Mouse (Mus musculus): Measurements from ENCODE around the gene Vpreb2.
A peak's percentile ranks its signal among the peaks of the same experiment; 100 is the strongest.
"Not testable (repeated sequence)": the region's sequence is repeated elsewhere in the genome, so short reads cannot be mapped to it uniquely, and the experiment has no call there.

Vpreb2 gene

DNA sequence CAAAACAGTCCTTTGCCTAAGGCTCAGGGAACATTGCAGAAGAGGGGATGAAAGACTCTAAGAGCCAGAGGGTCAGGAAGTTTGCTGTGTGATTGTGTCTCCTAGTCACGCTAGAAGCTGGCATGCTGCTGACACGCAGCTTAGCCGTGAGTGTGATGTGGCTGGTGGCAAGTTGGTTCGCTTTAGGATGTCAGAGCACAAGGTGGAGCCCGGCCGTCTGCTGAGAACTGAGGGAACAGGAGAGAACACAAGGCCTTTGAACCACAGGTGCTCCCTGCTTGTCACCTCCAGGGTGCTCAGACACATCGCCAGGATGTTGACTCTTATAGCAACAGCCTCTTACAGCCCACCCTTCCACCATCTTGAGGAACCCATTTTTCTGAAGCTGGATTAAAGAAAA lies 18.1 kb upstream of the Vpreb2 start:
- H3K36me3 ChIP-seq (ENCODE audit: control insufficient read depth, insufficient read depth, low read length, poor library complexity, severe bottlenecking), result no peaks in the 10 kb centered on the region
- DNase-seq (ENCODE audit: low read depth, low spot score), result no peak
- no peaks in the 10 kb centered on the region for H3K27me3 ChIP-seq (ENCODE audit: control insufficient read depth, insufficient read depth, low read length, poor library complexity, severe bottlenecking)

GRCm38 (mm10) chr16:17971853-17972252 lies 8.4 kb upstream of the Vpreb2 start:
- no peaks in the 10 kb centered on the region for H3K36me3 ChIP-seq (ENCODE audit: control insufficient read depth, insufficient read depth, low read length, poor library complexity, severe bottlenecking)
- H3K27me3 ChIP-seq (ENCODE audit: control insufficient read depth, insufficient read depth, low read length, poor library complexity, severe bottlenecking), result no peaks in the 10 kb centered on the region
- no peak for DNase-seq (ENCODE audit: low read depth, low spot score)

GRCm38 (mm10) chr16:17977840-17978239 lies 2.4 kb upstream of the Vpreb2 start:
- not testable (repeated sequence) for DNase-seq (ENCODE audit: low read depth, low spot score); H3K27me3 ChIP-seq (ENCODE audit: control insufficient read depth, insufficient read depth, low read length, poor library complexity, severe bottlenecking); H3K36me3 ChIP-seq (ENCODE audit: control insufficient read depth, insufficient read depth, low read length, poor library complexity, severe bottlenecking)

DNA sequence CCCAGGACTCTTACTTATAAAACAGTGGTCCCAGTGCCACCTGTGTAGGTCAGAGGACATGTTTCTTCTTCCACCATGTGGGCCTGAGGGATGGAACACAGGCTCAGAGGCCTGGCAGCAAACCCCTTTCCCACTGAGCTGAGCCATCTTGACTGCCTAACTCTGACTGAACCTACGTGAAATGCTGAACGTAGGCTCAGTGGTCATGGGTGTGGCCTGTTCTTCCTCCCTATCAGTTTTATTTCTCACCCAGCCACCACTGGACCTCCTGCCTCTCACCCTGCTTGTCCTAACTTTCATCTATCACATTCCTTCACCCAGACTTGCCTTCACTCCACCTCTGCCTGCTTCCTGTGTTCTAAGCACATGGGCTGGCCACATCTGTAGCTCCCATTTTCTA lies 3.0 kb downstream of the Vpreb2 start:
- Histone ChIP-seq H3K36me3 (ENCODE audit: control insufficient read depth, insufficient read depth, low read length, poor library complexity, severe bottlenecking) (no peaks in the 10 kb centered on the region), H3K27me3 (ENCODE audit: control insufficient read depth, insufficient read depth, low read length, poor library complexity, severe bottlenecking) (no peaks in the 10 kb centered on the region)
- DNase-seq (ENCODE audit: low read depth, low spot score), result no peak

DNA sequence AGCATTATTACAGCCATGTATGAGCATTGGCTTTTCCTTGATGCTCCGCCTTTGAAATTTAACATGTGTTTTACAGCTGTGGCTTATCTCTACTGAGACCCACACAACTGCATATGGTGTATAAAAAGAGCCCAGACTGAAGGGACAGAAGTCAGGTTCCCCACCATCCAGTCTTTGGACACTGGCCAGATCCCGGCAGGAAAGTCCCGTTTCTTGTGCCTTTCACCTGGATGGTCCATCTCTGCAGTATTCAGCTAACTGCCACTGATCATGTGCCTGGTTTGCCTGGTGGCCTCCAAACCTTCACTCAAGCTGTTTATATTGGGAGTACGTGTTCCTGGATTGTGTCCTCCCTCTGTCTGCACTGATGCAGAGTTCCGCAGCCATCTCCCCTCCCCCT lies 4.0 kb downstream of the Vpreb2 start:
- Histone ChIP-seq H3K27me3 (ENCODE audit: control insufficient read depth, insufficient read depth, low read length, poor library complexity, severe bottlenecking) (no peaks in the 10 kb centered on the region), H3K36me3 (ENCODE audit: control insufficient read depth, insufficient read depth, low read length, poor library complexity, severe bottlenecking) (no peaks in the 10 kb centered on the region)
- DNase-seq (ENCODE audit: low read depth, low spot score), result no peak

DNA sequence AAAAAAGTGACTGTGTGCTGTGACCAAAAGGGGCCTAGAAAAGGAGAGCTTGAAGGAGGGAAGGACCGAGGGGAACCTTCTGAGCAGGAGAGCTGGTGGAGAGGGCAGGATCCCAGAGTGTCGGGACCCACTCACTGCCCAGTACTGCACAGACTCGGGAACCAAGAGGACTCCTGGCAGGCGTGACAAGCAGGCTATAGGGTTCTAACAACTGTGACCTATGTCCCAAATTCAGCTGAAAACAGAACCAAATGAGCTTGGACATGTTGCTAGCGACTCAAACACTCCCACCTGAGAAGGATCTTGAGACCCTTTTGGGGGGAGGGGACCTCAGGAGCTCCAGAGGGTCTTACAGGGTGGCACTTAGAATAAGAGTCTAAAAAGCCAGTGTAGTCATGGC lies 4.8 kb downstream of the Vpreb2 start:
- no peaks in the 10 kb centered on the region for H3K36me3 ChIP-seq (ENCODE audit: control insufficient read depth, insufficient read depth, low read length, poor library complexity, severe bottlenecking)
- no peaks in the 10 kb centered on the region for H3K27me3 ChIP-seq (ENCODE audit: control insufficient read depth, insufficient read depth, low read length, poor library complexity, severe bottlenecking)
- no peak for DNase-seq (ENCODE audit: low read depth, low spot score)

DNA sequence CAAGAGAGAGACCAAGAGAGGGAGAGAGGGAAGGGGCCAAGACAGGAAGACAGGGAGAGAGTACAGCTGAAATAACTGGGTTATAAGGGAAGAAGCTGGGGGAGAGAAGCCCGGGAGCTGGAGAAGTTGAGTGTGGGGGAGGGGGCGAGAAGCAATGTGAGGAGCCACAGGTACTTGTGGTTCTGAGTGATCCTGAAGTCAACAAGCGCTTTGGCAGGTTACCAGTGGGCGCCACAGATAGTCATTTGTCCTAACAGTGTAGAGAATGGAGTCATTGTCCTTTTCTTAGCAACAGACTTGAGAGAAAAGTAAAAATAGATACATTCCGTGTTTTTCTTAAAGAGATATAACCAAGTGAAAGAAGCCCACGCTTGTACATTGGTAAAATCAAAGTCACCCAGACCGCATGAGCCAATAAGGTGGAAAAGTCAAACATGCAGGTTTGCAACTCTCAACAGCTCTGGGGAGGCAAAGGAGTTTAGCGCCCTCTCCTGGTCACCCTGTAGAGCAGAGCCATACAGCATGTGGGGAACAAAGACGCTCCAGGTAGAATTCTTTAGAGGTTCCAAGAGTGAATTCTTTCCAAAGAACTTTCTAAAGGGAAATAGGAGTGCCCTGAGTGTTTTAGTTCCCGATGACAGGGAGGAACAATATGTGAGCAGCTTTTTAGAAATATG lies 6.4 kb downstream of the Vpreb2 start:
- peak; percentile 72 for DNase-seq (ENCODE audit: low read depth, low spot score)
- H3K36me3 ChIP-seq (ENCODE audit: control insufficient read depth, insufficient read depth, low read length, poor library complexity, severe bottlenecking), result no peaks in the 10 kb centered on the region

GRCm38 (mm10) chr16:17987703-17988102 lies 7.5 kb downstream of the Vpreb2 start:
- H3K27me3 ChIP-seq (ENCODE audit: control insufficient read depth, insufficient read depth, low read length, poor library complexity, severe bottlenecking), result no peaks in the 10 kb centered on the region
- H3K36me3 ChIP-seq (ENCODE audit: control insufficient read depth, insufficient read depth, low read length, poor library complexity, severe bottlenecking), result no peaks in the 10 kb centered on the region
- no peak for DNase-seq (ENCODE audit: low read depth, low spot score)

More for the DNA sequence above, 6.4 kb downstream of the Vpreb2 start:
- H3K27me3 ChIP-seq (ENCODE audit: control insufficient read depth, insufficient read depth, low read length, poor library complexity, severe bottlenecking), result no peaks in the 10 kb centered on the region

DNA sequence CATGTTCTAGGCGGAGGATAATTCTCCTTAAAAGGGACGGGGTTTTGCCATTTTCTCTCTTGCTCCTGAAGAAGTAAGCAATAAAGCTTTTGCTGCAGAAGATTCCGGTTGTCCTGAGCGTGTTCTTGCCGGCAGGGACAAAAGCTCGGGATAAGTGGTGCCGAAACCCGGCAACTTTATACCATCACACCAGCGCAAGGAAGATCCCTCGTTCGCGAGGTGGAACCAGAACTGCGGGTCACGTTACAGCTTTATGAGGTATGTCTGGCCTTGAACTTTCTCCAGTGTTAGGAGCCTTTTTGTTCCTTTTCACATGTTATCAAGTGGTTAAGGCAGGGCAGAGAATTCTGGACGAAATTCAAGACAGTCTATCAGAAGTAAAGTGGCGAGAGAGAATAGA lies 12.1 kb downstream of the Vpreb2 start:
- not testable (repeated sequence) for DNase-seq (ENCODE audit: low read depth, low spot score); H3K27me3 ChIP-seq (ENCODE audit: control insufficient read depth, insufficient read depth, low read length, poor library complexity, severe bottlenecking); H3K36me3 ChIP-seq (ENCODE audit: control insufficient read depth, insufficient read depth, low read length, poor library complexity, severe bottlenecking)

DNA sequence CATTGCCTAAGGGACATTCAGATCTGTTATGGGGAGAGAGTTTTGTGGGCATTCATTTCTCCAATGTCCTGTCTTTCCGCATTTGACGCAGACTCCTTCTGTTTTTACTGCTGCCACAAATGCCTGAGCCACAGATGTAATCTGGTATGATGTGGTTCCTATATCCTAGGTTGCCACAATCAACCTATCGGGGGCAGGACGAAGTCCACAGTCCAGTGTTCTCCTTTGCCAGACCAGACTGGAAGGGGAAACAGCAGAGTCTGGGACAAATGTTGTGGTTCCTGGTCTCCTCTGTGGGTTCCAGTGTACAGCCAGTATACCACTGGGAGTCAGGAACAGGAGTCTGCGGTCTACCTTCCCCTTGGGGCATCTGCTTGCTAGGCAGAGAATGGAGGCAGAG lies 19.4 kb downstream of the Vpreb2 start:
- 0 out of 2 replicates have a peak, but pooled peaks cover 1% of the 10 kb centered on the region for H3K27me3 ChIP-seq (ENCODE audit: control insufficient read depth, insufficient read depth, low read length, poor library complexity, severe bottlenecking)
- no peaks in the 10 kb centered on the region for H3K36me3 ChIP-seq (ENCODE audit: control insufficient read depth, insufficient read depth, low read length, poor library complexity, severe bottlenecking)
- DNase-seq (ENCODE audit: low read depth, low spot score), result no peak

DNA sequence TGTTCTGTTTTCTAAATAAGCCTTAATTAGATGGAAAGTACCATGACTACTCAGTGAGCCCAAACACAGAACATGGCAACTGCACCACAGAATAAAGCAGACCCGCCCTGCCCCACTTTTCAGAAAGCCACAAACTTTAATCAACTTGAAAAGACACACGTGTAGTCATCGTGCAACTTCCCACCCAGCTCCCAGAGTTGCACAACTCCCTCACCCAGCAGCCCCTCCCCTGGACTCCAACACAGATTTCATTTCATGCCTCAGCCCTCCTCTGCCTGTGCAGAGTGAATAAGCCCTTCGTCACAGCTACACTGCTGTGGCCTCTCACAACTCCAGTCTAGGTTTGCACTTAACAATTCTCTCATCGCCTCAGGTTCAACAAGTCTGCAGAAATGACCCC lies 24.4 kb downstream of the Vpreb2 start:
- H3K36me3 ChIP-seq (ENCODE audit: control insufficient read depth, insufficient read depth, low read length, poor library complexity, severe bottlenecking), result no peaks in the 10 kb centered on the region
- H3K27me3 ChIP-seq (ENCODE audit: control insufficient read depth, insufficient read depth, low read length, poor library complexity, severe bottlenecking), result no peaks in the 10 kb centered on the region
- DNase-seq (ENCODE audit: low read depth, low spot score), result no peak

DNA sequence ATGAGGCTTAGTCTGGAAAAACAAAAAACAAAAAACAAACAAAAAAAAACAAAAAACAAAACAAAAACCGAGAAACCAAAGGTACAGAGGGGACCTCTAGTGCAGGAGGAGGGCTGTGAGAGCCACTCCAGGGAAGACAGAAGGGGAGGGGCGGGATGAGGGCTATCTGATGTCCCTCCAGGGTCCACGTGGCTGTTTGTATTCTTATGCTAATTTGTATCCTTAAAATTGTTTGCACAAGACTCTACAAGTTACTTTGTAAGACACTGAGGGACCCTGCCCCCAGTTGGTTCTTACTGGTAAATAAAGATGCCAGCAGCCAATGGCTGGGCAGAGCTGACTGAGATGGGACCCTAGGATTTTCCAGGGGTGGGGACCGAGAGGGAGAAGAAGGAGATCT lies 26.9 kb downstream of the Vpreb2 start:
- H3K36me3 ChIP-seq (ENCODE audit: control insufficient read depth, insufficient read depth, low read length, poor library complexity, severe bottlenecking), result no peaks in the 10 kb centered on the region
- no peaks in the 10 kb centered on the region for H3K27me3 ChIP-seq (ENCODE audit: control insufficient read depth, insufficient read depth, low read length, poor library complexity, severe bottlenecking)
- DNase-seq (ENCODE audit: low read depth, low spot score), result no peak

DNA sequence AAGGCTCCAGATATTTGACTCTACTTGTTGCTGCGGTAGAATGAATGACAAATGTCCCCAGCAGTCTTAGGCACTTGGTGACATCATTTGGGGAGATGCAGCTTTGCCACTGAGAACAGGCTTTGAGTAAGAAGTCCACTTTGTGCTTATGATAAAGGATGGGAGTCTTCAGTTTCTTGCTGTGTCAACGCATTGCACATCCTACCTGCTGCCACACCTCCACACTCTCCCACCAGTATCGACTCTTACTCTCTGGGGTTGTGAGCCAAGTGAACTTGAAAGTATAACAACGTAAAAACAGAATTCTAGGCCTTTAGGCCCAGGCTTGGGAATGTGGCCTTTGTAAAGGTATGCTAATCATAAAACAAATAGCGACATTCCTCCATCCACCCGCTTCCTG lies 30.9 kb downstream of the Vpreb2 start:
- DNase-seq (ENCODE audit: low read depth, low spot score), result no peak
- no peaks in the 10 kb centered on the region for H3K27me3 ChIP-seq (ENCODE audit: control insufficient read depth, insufficient read depth, low read length, poor library complexity, severe bottlenecking)
- no peaks in the 10 kb centered on the region for H3K36me3 ChIP-seq (ENCODE audit: control insufficient read depth, insufficient read depth, low read length, poor library complexity, severe bottlenecking)

- not testable (repeated sequence) for DNase-seq (ENCODE audit: low read depth, low spot score); H3K36me3 ChIP-seq (ENCODE audit: control insufficient read depth, insufficient read depth, low read length, poor library complexity, severe bottlenecking); H3K27me3 ChIP-seq (ENCODE audit: control insufficient read depth, insufficient read depth, low read length, poor library complexity, severe bottlenecking)
These were observed 36.3 kb downstream of the Vpreb2 start for GRCm38 (mm10) chr16:18016482-18016881.

GRCm38 (mm10) chr16:18022780-18023557 lies 42.7 kb downstream of the Vpreb2 start:
- no peak for DNase-seq (ENCODE audit: low read depth, low spot score)
- H3K36me3 ChIP-seq (ENCODE audit: control insufficient read depth, insufficient read depth, low read length, poor library complexity, severe bottlenecking), result no peaks in the 10 kb centered on the region
- H3K27me3 ChIP-seq (ENCODE audit: control insufficient read depth, insufficient read depth, low read length, poor library complexity, severe bottlenecking), result no peaks in the 10 kb centered on the region

Measured in splenic B cell, adult 2 months (primary cell).